Mouse (Mus musculus): ENCODE data around the gene Ldlr. TPM values are rescaled to one million over a fixed set of nuclear protein-coding genes. Genes with fewer than 3 reads are reported as not detected.

Ldlr gene
- polyA plus RNA-seq, 1 experiment from 2014 or later, result 13.8 TPM

GRCm38 (mm10) chr9:21701091-21701490 lies 22.2 kb upstream of the Ldlr start:
- H3K36me3 ChIP-seq, result peaks cover 96% of the 10 kb centered on the region
- no peak for ATAC-seq (ENCODE audit: low read depth)
- WGBS, result 93% methylated on average over 14 of the region's 14 CpGs

GRCm38 (mm10) chr9:21703494-21703893 lies 19.8 kb upstream of the Ldlr start:
- H3K27ac ChIP-seq (replicated peaks), result no peak overlapping the region
- no peak overlapping the region for H3K4me2 ChIP-seq
- 92% methylated on average over 7 of the region's 7 CpGs for WGBS
- H3K27me3 ChIP-seq, result no peaks in the 10 kb centered on the region
- ATAC-seq (ENCODE audit: low read depth), result no peak
- peaks cover 98% of the 10 kb centered on the region for H3K36me3 ChIP-seq
- H3K4me3 ChIP-seq, result no peak overlapping the region
- H3K4me1 ChIP-seq (replicated peaks), result no peaks in the 10 kb centered on the region
- H3K9me3 ChIP-seq, result no peaks in the 10 kb centered on the region
- no peak overlapping the region for H3K9ac ChIP-seq

More at GRCm38 (mm10) chr9:21701091-21701490, 22.2 kb upstream of the Ldlr start:
- no peak overlapping the region for H3K27ac ChIP-seq (replicated peaks)
- no peaks in the 10 kb centered on the region for H3K9me3 ChIP-seq
- H3K4me2 ChIP-seq, result no peak overlapping the region
- H3K4me1 ChIP-seq (replicated peaks), result no peaks in the 10 kb centered on the region
- H3K27me3 ChIP-seq, result no peaks in the 10 kb centered on the region
- no peak overlapping the region for H3K4me3 ChIP-seq
- H3K9ac ChIP-seq, result peak overlapping the region; percentile 12; the same call in 1 of the 2 replicates

- WGBS, result 87% methylated on average over 4 of the region's 4 CpGs
- no peak overlapping the region for H3K4me2 ChIP-seq
- no peak overlapping the region for H3K4me3 ChIP-seq
- peaks cover 88% of the 10 kb centered on the region for H3K36me3 ChIP-seq
- no peak overlapping the region for H3K27ac ChIP-seq (replicated peaks)
- H3K4me1 ChIP-seq (replicated peaks), result no peaks in the 10 kb centered on the region
- H3K9ac ChIP-seq, result no peak overlapping the region
- no peak for ATAC-seq (ENCODE audit: low read depth)
- H3K27me3 ChIP-seq, result no peaks in the 10 kb centered on the region
- no peaks in the 10 kb centered on the region for H3K9me3 ChIP-seq
These were observed 17.2 kb upstream of the Ldlr start for GRCm38 (mm10) chr9:21706085-21706484.

- H3K4me3 ChIP-seq, result no peak overlapping the region
- H3K4me2 ChIP-seq, result no peak overlapping the region
- no peak overlapping the region for H3K9ac ChIP-seq
- 88% methylated on average over 8 of the region's 8 CpGs for WGBS
- ATAC-seq (ENCODE audit: low read depth), result no peak
- H3K27ac ChIP-seq (replicated peaks), result no peak overlapping the region
- H3K36me3 ChIP-seq, result peaks cover 81% of the 10 kb centered on the region
- no peaks in the 10 kb centered on the region for H3K4me1 ChIP-seq (replicated peaks)
- H3K27me3 ChIP-seq, result no peaks in the 10 kb centered on the region
- no peaks in the 10 kb centered on the region for H3K9me3 ChIP-seq
These were observed 16.6 kb upstream of the Ldlr start for GRCm38 (mm10) chr9:21706586-21707265.

GRCm38 (mm10) chr9:21709340-21709739 lies 13.9 kb upstream of the Ldlr start:
- WGBS, result 92% methylated on average over 3 of the region's 3 CpGs

GRCm38 (mm10) chr9:21715298-21715697 lies 8.0 kb upstream of the Ldlr start:
- H3K9me3 ChIP-seq, result no peaks in the 10 kb centered on the region
- H3K4me1 ChIP-seq (replicated peaks), result no peaks in the 10 kb centered on the region
- peaks cover 7% of the 10 kb centered on the region; the same call in 1 of the 2 replicates for H3K36me3 ChIP-seq
- ATAC-seq (ENCODE audit: low read depth), result 0 out of 2 replicates have a peak, but pooled peaks have one; percentile 33
- H3K9ac ChIP-seq, result no peak overlapping the region
- no peak overlapping the region for H3K4me2 ChIP-seq
- no peak overlapping the region for H3K27ac ChIP-seq (replicated peaks)
- H3K4me3 ChIP-seq, result no peak overlapping the region
- 75% methylated on average over 4 of the region's 4 CpGs for WGBS
- H3K27me3 ChIP-seq, result no peaks in the 10 kb centered on the region

More at GRCm38 (mm10) chr9:21709340-21709739, 13.9 kb upstream of the Ldlr start:
- no peak overlapping the region for H3K4me2 ChIP-seq
- H3K36me3 ChIP-seq, result peaks cover 62% of the 10 kb centered on the region
- no peaks in the 10 kb centered on the region for H3K27me3 ChIP-seq
- H3K4me3 ChIP-seq, result no peak overlapping the region
- H3K9me3 ChIP-seq, result no peaks in the 10 kb centered on the region
- no peak overlapping the region for H3K27ac ChIP-seq (replicated peaks)
- H3K4me1 ChIP-seq (replicated peaks), result no peaks in the 10 kb centered on the region
- ATAC-seq (ENCODE audit: low read depth), result no peak
- H3K9ac ChIP-seq, result no peak overlapping the region

GRCm38 (mm10) chr9:21717015-21717414 lies 6.3 kb upstream of the Ldlr start:
- no peak overlapping the region for H3K4me3 ChIP-seq
- H3K9me3 ChIP-seq, result no peaks in the 10 kb centered on the region
- H3K9ac ChIP-seq, result no peak overlapping the region
- no peaks in the 10 kb centered on the region for H3K27me3 ChIP-seq
- no peak for ATAC-seq (ENCODE audit: low read depth)
- H3K4me2 ChIP-seq, result no peak overlapping the region
- peaks cover 7% of the 10 kb centered on the region; the same call in 1 of the 2 replicates for H3K36me3 ChIP-seq
- H3K27ac ChIP-seq (replicated peaks), result no peak overlapping the region
- WGBS, result 91% methylated on average over 2 of the region's 2 CpGs
- no peaks in the 10 kb centered on the region for H3K4me1 ChIP-seq (replicated peaks)

GRCm38 (mm10) chr9:21721036-21721435 lies 2.2 kb upstream of the Ldlr start:
- no peaks in the 10 kb centered on the region for H3K9me3 ChIP-seq
- WGBS, result 82% methylated on average over 2 of the region's 2 CpGs

GRCm38 (mm10) chr9:21724147-21724536 lies 859 bp downstream of the Ldlr start:
- ATAC-seq (ENCODE audit: low read depth), result peak; percentile 97
- Histone ChIP-seq H3K4me3 (peak overlapping the region; percentile 57), H3K27ac (replicated peaks) (peak overlapping the region; percentile 89), H3K9ac (peak overlapping the region; percentile 78), H3K9me3 (no peaks in the 10 kb centered on the region), H3K4me2 (peak overlapping the region; percentile 82), H3K27me3 (no peaks in the 10 kb centered on the region), H3K36me3 (no peaks in the 10 kb centered on the region), H3K4me1 (replicated peaks) (peaks cover 35% of the 10 kb centered on the region)
- WGBS, result under 1% methylated on average over 18 of the region's 18 CpGs

More at GRCm38 (mm10) chr9:21721036-21721435, 2.2 kb upstream of the Ldlr start:
- Histone ChIP-seq H3K9ac (no peak overlapping the region), H3K4me1 (replicated peaks) (peaks cover 27% of the 10 kb centered on the region), H3K36me3 (no peaks in the 10 kb centered on the region), H3K27me3 (no peaks in the 10 kb centered on the region), H3K4me2 (no peak overlapping the region), H3K4me3 (no peak overlapping the region), H3K27ac (replicated peaks) (no peak overlapping the region)
- ATAC-seq (ENCODE audit: low read depth), result no peak

GRCm38 (mm10) chr9:21725224-21726121 lies 2.2 kb downstream of the Ldlr start:
- Histone ChIP-seq H3K4me3 (peak overlapping the region; percentile 57), H3K9me3 (no peaks in the 10 kb centered on the region), H3K9ac (peak overlapping the region; percentile 35), H3K36me3 (peaks cover 2% of the 10 kb centered on the region; the same call in 1 of the 2 replicates), H3K4me1 (replicated peaks) (peaks cover 39% of the 10 kb centered on the region), H3K27me3 (no peaks in the 10 kb centered on the region), H3K4me2 (peak overlapping the region; percentile 82), H3K27ac (replicated peaks) (peak overlapping the region; percentile 89)
- 85% methylated on average over 23 of the region's 23 CpGs for WGBS
- no peak for ATAC-seq (ENCODE audit: low read depth)

GRCm38 (mm10) chr9:21726218-21726975 lies 3.1 kb downstream of the Ldlr start:
- peak overlapping the region; percentile 43 for H3K27ac ChIP-seq (replicated peaks)
- 76% methylated on average over 14 of the region's 14 CpGs for WGBS
- H3K36me3 ChIP-seq, result peaks cover 9% of the 10 kb centered on the region; the same call in 1 of the 2 replicates
- no peaks in the 10 kb centered on the region for H3K27me3 ChIP-seq
- H3K9me3 ChIP-seq, result no peaks in the 10 kb centered on the region
- no peak overlapping the region for H3K4me3 ChIP-seq
- H3K4me2 ChIP-seq, result peak overlapping the region; percentile 82
- H3K4me1 ChIP-seq (replicated peaks), result peaks cover 39% of the 10 kb centered on the region
- ATAC-seq (ENCODE audit: low read depth), result no peak
- H3K9ac ChIP-seq, result no peak overlapping the region; the same call in 1 of the 2 replicates
